Mouse (Mus musculus) lung, postnatal 0 days (tissue): ENCODE measurements at regions not wholly inside any gene's neighbourhood (a gene's known extent, or its start where the extent isn't known, plus 50 kb on each side); places are given as distances from the start of the nearest gene placed in this dataset.

Experiments used
- ATAC-seq: fragments of 200-750 bp; cut with Nextera tagmentation; 2 replicates; pipeline ENCODE4 v1.8.0; 2017; ENCODE audit warnings: moderate library complexity
- DNase-seq: peaks from one replicate; pipeline ENCODE4 v3.0.0-alpha.2; 2016; ENCODE audit warnings: low spot score
- H3K27ac ChIP-seq: fragments of 300-500 bp; sonication (generic); 2 replicates; pipeline ENCODE4 v1.5.1; 2014; ENCODE audit warnings: antibody characterized with exemption, mild to moderate bottlenecking, low read length, mixed read lengths
- H3K27me3 ChIP-seq: fragments of 300-500 bp; sonication (generic); replicated peaks from 2 replicates; pipeline ENCODE4 v1.6.1; 2014; ENCODE audit warnings: low read length, mixed read lengths; ENCODE audit not compliant: insufficient read depth
- H3K36me3 ChIP-seq: fragments of 300-500 bp; sonication (generic); 2 replicates; pipeline ENCODE4 v1.6.1; 2014; ENCODE audit warnings: low read length, mixed read lengths; ENCODE audit not compliant: insufficient read depth
- H3K4me1 ChIP-seq: fragments of 300-500 bp; sonication (generic); 2 replicates; pipeline ENCODE4 v1.6.1; 2014; ENCODE audit warnings: antibody characterized with exemption, low read depth, low read length, mixed read lengths; ENCODE audit not compliant: insufficient read depth
- H3K4me2 ChIP-seq: fragments of 300-500 bp; sonication (generic); replicated peaks from 2 replicates; pipeline ENCODE4 v1.6.1; 2014; ENCODE audit warnings: low read depth, mild to moderate bottlenecking, low read length, moderate library complexity, mixed read lengths
- H3K4me3 ChIP-seq: fragments of 300-500 bp; sonication (generic); 2 replicates; pipeline ENCODE4 v1.5.1; 2014; ENCODE audit warnings: low read depth, low read length
- H3K9ac ChIP-seq: fragments of 300-500 bp; sonication (generic); replicated peaks from 2 replicates; pipeline ENCODE4 v1.6.1; 2014; ENCODE audit warnings: low read depth, mild to moderate bottlenecking
- H3K9me3 ChIP-seq: fragments of 300-500 bp; sonication (generic); 2 replicates; pipeline ENCODE4 v1.6.1; 2016; ENCODE audit warnings: low read length, mixed read lengths
- CTCF ChIP-seq: IDR thresholded peaks from 2 replicates; pipeline ENCODE4 v1.5.1; 2016; ENCODE audit warnings: antibody characterized with exemption, mild to moderate bottlenecking
- EP300 ChIP-seq: IDR thresholded peaks from 2 replicates; pipeline ENCODE4 v1.6.1; 2016; ENCODE audit warnings: antibody characterized with exemption, mild to moderate bottlenecking, control low read depth
- WGBS: fragments of 180-500 bp; shearing (Covaris S2); extraction: QIAGEN DNeasy Blood & Tissue Kit; methylation state at CpG from one replicate; pipeline ENCODE4 v1.1.7; 2014; 5-methylcytosine and 5-hydroxymethylcytosine counted together

- DNase-seq (no peak), ATAC-seq (no peak)
- 64% methylated on average over 4 of the region's 4 CpGs for WGBS
- Histone ChIP-seq H3K27me3 (no peaks in the 10 kb centered on the region), H3K9me3 (no peaks in the 10 kb centered on the region), H3K4me2 (no peak overlapping the region), H3K9ac (no peak overlapping the region), H3K27ac (no peak overlapping the region), H3K4me3 (no peak overlapping the region), H3K4me1 (no peaks in the 10 kb centered on the region), H3K36me3 (no peaks in the 10 kb centered on the region)
- TF ChIP-seq EP300 (no peak), CTCF (no peak)
Measured at GRCm38 (mm10) chr11:55890161-55890560, 150.6 kb downstream of the Nmur2 start.

- no peak overlapping the region for H3K4me3 ChIP-seq
- DNase-seq (peak; percentile 20), ATAC-seq (no peak)
- H3K36me3 ChIP-seq = no peaks in the 10 kb centered on the region
- H3K27ac ChIP-seq = no peak overlapping the region
- no peaks in the 10 kb centered on the region for H3K27me3 ChIP-seq
- H3K4me2 ChIP-seq = no peak overlapping the region
- H3K9me3 ChIP-seq = no peaks in the 10 kb centered on the region
- 65% methylated on average over 2 of the region's 2 CpGs for WGBS
- no peak overlapping the region for H3K9ac ChIP-seq
- no peak for TF ChIP-seq CTCF
- TF ChIP-seq EP300 = no peak
- H3K4me1 ChIP-seq = no peaks in the 10 kb centered on the region
Measured at GRCm38 (mm10) chr11:55878631-55879030, 162.2 kb downstream of the Nmur2 start.

GRCm38 (mm10) chr11:55867141-55867540 is 173.7 kb downstream of the Nmur2 start:
- peak; percentile 29 for DNase-seq
- no peaks in the 10 kb centered on the region for H3K27me3 ChIP-seq
- H3K4me2 ChIP-seq = no peak overlapping the region
- TF ChIP-seq CTCF = no peak
- no peak for TF ChIP-seq EP300
- no peaks in the 10 kb centered on the region for H3K4me1 ChIP-seq
- no peak overlapping the region for H3K9ac ChIP-seq
- 44% methylated on average over 2 of the region's 2 CpGs for WGBS
- no peak overlapping the region for H3K4me3 ChIP-seq
- H3K27ac ChIP-seq = no peak overlapping the region
- no peaks in the 10 kb centered on the region for H3K36me3 ChIP-seq
- ATAC-seq = peak; percentile 50; the same call in 1 of the 2 replicates
- no peaks in the 10 kb centered on the region for H3K9me3 ChIP-seq

GRCm38 (mm10) chr11:55859230-55859629 is 181.6 kb downstream of the Nmur2 start:
- no peak for TF ChIP-seq EP300
- TF ChIP-seq CTCF = no peak
- 78% methylated on average over 7 of the region's 7 CpGs for WGBS
- no peak for ATAC-seq
- Histone ChIP-seq H3K4me1 (no peaks in the 10 kb centered on the region), H3K9me3 (no peaks in the 10 kb centered on the region), H3K27me3 (no peaks in the 10 kb centered on the region), H3K9ac (no peak overlapping the region), H3K36me3 (no peaks in the 10 kb centered on the region), H3K27ac (no peak overlapping the region), H3K4me2 (no peak overlapping the region), H3K4me3 (no peak overlapping the region)
- no peak for DNase-seq

- no peak for ATAC-seq
- Histone ChIP-seq H3K4me1 (no peaks in the 10 kb centered on the region), H3K4me2 (no peak overlapping the region), H3K27ac (no peak overlapping the region), H3K9ac (no peak overlapping the region), H3K36me3 (no peaks in the 10 kb centered on the region), H3K4me3 (no peak overlapping the region), H3K9me3 (no peaks in the 10 kb centered on the region), H3K27me3 (no peaks in the 10 kb centered on the region)
- DNase-seq = no peak
- no peak for TF ChIP-seq CTCF
- WGBS = 66% methylated on average over 6 of the region's 6 CpGs
Measured at GRCm38 (mm10) chr11:55820479-55820878, 212.5 kb upstream of the Glra1 start.

- H3K4me1 ChIP-seq = no peaks in the 10 kb centered on the region
- no peak overlapping the region for H3K27ac ChIP-seq
- no peak overlapping the region for H3K9ac ChIP-seq
- DNase-seq (no peak), ATAC-seq (no peak)
- H3K4me3 ChIP-seq = no peak overlapping the region
- H3K4me2 ChIP-seq = no peak overlapping the region
- H3K27me3 ChIP-seq = no peaks in the 10 kb centered on the region
- no peaks in the 10 kb centered on the region for H3K9me3 ChIP-seq
- TF ChIP-seq EP300 = no peak
- TF ChIP-seq CTCF = no peak
- H3K36me3 ChIP-seq = no peaks in the 10 kb centered on the region
Measured at GRCm38 (mm10) chr11:55816566-55816965, 208.6 kb upstream of the Glra1 start.

GRCm38 (mm10) chr11:55810685-55811084 is 202.7 kb upstream of the Glra1 start:
- no peak for TF ChIP-seq EP300
- no peak for TF ChIP-seq CTCF
- H3K36me3 ChIP-seq = no peaks in the 10 kb centered on the region
- no peak overlapping the region for H3K27ac ChIP-seq
- no peak overlapping the region for H3K9ac ChIP-seq
- H3K9me3 ChIP-seq = no peaks in the 10 kb centered on the region
- no peak overlapping the region for H3K4me2 ChIP-seq
- WGBS = 74% methylated on average over 3 of the region's 3 CpGs
- ATAC-seq (no peak), DNase-seq (no peak)
- H3K27me3 ChIP-seq = no peaks in the 10 kb centered on the region
- no peak overlapping the region for H3K4me3 ChIP-seq
- H3K4me1 ChIP-seq = no peaks in the 10 kb centered on the region
